Mouse (Mus musculus) limb, embryonic 14.5 days (tissue): ENCODE data around the gene Ptpn13. TPM values are rescaled to one million over a fixed set of nuclear protein-coding genes. Genes with fewer than 3 reads are reported as not detected.

Experiments used
- ATAC-seq: fragments of 200-750 bp; cut with Nextera tagmentation; 2 replicates; pipeline ENCODE4 v1.8.0; 2017; ENCODE audit warnings: low read depth, moderate number of reproducible peaks, moderate TSS enrichment; ENCODE audit not compliant: low FRiP score
- DNase-seq: peaks from one replicate; pipeline ENCODE4 v3.0.0-alpha.2; 2015; ENCODE audit warnings: low spot score
- H3K27ac ChIP-seq: fragments of 300-500 bp; sonication (generic); replicated peaks from 2 replicates; pipeline ENCODE4 v1.5.1; 2014; ENCODE audit warnings: low read depth, mild to moderate bottlenecking, low read length, moderate library complexity, mixed read lengths
- H3K27me3 ChIP-seq: fragments of 300-500 bp; sonication (generic); 2 replicates; pipeline ENCODE4 v1.6.1; 2014; ENCODE audit warnings: low read length, mixed read lengths; ENCODE audit not compliant: control insufficient read depth, insufficient read depth
- H3K36me3 ChIP-seq: fragments of 300-500 bp; sonication (generic); 2 replicates; pipeline ENCODE4 v1.6.1; 2014; ENCODE audit warnings: mild to moderate bottlenecking, low read length, moderate library complexity, mixed read lengths; ENCODE audit not compliant: control insufficient read depth, insufficient read depth
- H3K4me1 ChIP-seq: fragments of 300-500 bp; sonication (generic); 2 replicates; pipeline ENCODE4 v1.6.1; 2014; ENCODE audit warnings: antibody characterized with exemption, low read length, mixed read lengths; ENCODE audit not compliant: control insufficient read depth, insufficient read depth
- H3K4me2 ChIP-seq: fragments of 300-500 bp; sonication (generic); replicated peaks from 2 replicates; pipeline ENCODE4 v1.6.1; 2014; ENCODE audit warnings: low read depth, mild to moderate bottlenecking, low read length, moderate library complexity; ENCODE audit not compliant: severe bottlenecking
- H3K4me3 ChIP-seq: fragments of 300-500 bp; sonication (generic); replicated peaks from 2 replicates; pipeline ENCODE4 v1.5.1; 2014; ENCODE audit warnings: low read length
- H3K9ac ChIP-seq: fragments of 300-500 bp; sonication (generic); 2 replicates; pipeline ENCODE4 v1.6.1; 2014; ENCODE audit warnings: mild to moderate bottlenecking, low read depth, low read length, moderate library complexity; ENCODE audit not compliant: severe bottlenecking
- H3K9me3 ChIP-seq: fragments of 300-500 bp; sonication (generic); 2 replicates; pipeline ENCODE4 v1.6.1; 2016; ENCODE audit warnings: low read length; ENCODE audit not compliant: control insufficient read depth
- POLR2A ChIP-seq: fragments of 200-500 bp; IDR thresholded peaks from 2 replicates; pipeline ENCODE4 v1.8.0; 2012; ENCODE audit warnings: inconsistent platforms, mild to moderate bottlenecking, moderate library complexity, borderline replicate concordance; ENCODE audit not compliant: insufficient read depth, insufficient read length; ENCODE audit errors: extremely low read depth
- WGBS: fragments of 180-500 bp; shearing (Covaris S2); extraction: QIAGEN DNeasy Blood & Tissue Kit; methylation state at CpG from one replicate; pipeline ENCODE4 v1.1.7; 2014; 5-methylcytosine and 5-hydroxymethylcytosine counted together
- polyA plus RNA-seq, 2 experiments: library from polyadenylated mRNA; depleted of rRNA in 1 of 2; stranded (reverse) in 1 of 2; unstranded in 1 of 2; fragments of >200 nt; fragmentation: Nextera tagmentation in 1 of 2; extraction: Ambion mirVana in 1 of 2; gene quantifications; 2 replicates each; pipeline versions ENCODE4 v1.2.1 to v1.2.3; 2012 to 2014

The Ptpn13 gene
- polyA plus RNA-seq, 2 experiments: 23.7 to 25.8 TPM

DNA sequence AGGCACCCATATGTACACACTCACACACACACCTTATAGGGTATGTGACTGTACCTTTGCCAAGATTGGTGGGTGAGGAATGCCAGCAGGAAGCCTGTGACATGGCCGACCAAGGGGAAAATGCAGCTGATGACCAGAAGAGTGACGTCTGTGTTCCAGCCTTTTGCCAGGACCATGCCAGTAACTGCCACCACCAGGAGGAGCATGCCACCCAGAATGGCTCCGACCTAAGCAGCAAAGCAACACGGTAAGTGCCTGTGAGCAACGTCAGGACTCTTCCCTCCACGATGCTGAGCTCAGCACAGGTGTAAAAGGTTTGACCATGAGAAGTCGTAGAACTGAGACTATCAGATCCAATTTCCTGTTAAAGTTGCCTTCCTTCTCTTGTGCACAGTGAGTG is 187.3 kb downstream of the Ptpn13 start:
- 82% methylated on average over 7 of the region's 7 CpGs for WGBS

GRCm38 (mm10) chr5:103614356-103614755 is 189.4 kb downstream of the Ptpn13 start:
- no peak for DNase-seq
- no peak overlapping the region for H3K9ac ChIP-seq
- no peaks in the 10 kb centered on the region for H3K9me3 ChIP-seq
- ATAC-seq: no peak
- no peak overlapping the region for H3K4me2 ChIP-seq
- no peak overlapping the region for H3K27ac ChIP-seq
- WGBS: 84% methylated on average over 7 of the region's 7 CpGs
- H3K4me1 ChIP-seq: no peaks in the 10 kb centered on the region
- no peak overlapping the region for H3K4me3 ChIP-seq
- TF ChIP-seq POLR2A: no peak
- no peaks in the 10 kb centered on the region for H3K36me3 ChIP-seq
- H3K27me3 ChIP-seq: no peaks in the 10 kb centered on the region

More for the DNA sequence above, 187.3 kb downstream of the Ptpn13 start:
- no peak overlapping the region for H3K27ac ChIP-seq
- H3K36me3 ChIP-seq: no peaks in the 10 kb centered on the region
- no peak for TF ChIP-seq POLR2A
- ATAC-seq: no peak
- H3K4me1 ChIP-seq: no peaks in the 10 kb centered on the region
- DNase-seq: no peak
- H3K27me3 ChIP-seq: no peaks in the 10 kb centered on the region
- H3K9ac ChIP-seq: no peak overlapping the region
- H3K9me3 ChIP-seq: no peaks in the 10 kb centered on the region
- no peak overlapping the region for H3K4me2 ChIP-seq
- no peak overlapping the region for H3K4me3 ChIP-seq

DNA sequence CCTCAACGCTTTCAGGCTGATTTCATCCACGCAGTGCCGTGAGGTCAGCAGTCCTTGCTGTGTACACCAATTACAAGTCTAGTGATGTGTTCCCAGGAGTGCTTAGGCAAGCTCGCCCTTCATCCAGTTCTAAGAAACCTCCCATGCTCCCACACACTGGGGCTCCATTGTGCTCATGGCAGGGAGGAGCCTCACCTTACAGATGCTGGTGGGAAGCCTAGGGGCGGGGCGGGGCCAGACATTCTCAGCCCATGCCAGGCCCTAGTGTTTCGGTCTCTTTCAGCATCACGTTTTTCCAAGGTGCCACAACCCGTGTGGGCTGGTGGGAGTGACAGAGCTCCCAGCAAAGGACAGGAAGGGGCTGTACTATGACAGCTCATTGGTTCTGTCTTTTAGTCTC is 192.2 kb downstream of the Ptpn13 start:
- no peaks in the 10 kb centered on the region for H3K9me3 ChIP-seq
- no peak for DNase-seq
- no peak overlapping the region for H3K9ac ChIP-seq
- 69% methylated on average over 9 of the region's 9 CpGs for WGBS
- no peak overlapping the region for H3K4me2 ChIP-seq
- TF ChIP-seq POLR2A: no peak
- no peaks in the 10 kb centered on the region for H3K27me3 ChIP-seq
- no peak overlapping the region for H3K27ac ChIP-seq
- no peaks in the 10 kb centered on the region for H3K36me3 ChIP-seq
- no peak for ATAC-seq
- H3K4me1 ChIP-seq: peaks cover 6% of the 10 kb centered on the region
- no peak overlapping the region for H3K4me3 ChIP-seq

DNA sequence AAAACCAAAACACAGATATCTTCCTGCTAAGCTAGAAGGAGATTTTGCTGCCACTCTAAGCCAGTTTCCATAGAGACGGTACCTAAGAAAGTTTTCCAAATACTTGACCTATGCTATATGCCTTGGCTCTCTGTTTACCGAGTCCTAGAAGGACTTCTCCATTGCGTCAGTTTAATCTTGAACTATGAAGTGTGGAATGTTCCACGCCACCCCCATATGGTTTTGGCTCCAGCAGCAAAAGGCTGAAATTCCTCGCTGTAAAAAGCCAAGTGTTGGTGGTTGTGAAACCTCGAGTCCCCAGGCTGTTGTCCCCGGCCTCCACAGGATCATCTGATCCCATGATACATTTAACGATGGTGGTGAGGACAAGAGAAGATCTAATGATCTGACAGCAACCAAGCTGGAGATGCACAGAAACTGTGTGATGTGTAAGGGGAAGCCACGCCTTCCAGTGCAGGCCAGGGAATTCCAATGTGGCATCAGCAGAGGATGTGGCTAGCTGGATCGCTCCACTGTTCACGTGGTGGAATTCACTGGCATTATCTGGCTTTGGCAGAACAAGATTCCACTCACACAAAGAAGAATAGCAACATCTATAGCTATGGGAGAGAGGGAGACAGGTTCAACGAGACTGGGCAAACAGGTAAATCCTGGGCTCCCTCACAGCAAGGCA is 195.4 kb downstream of the Ptpn13 start:
- no peak for TF ChIP-seq POLR2A
- H3K36me3 ChIP-seq: no peaks in the 10 kb centered on the region
- DNase-seq: peak; percentile 56
- WGBS: 52% methylated on average over 12 of the region's 12 CpGs
- no peak overlapping the region for H3K9ac ChIP-seq
- H3K4me3 ChIP-seq: no peak overlapping the region
- no peaks in the 10 kb centered on the region for H3K27me3 ChIP-seq
- H3K9me3 ChIP-seq: no peaks in the 10 kb centered on the region
- peaks cover 6% of the 10 kb centered on the region for H3K4me1 ChIP-seq
- H3K27ac ChIP-seq: 0 out of 2 replicates have a peak overlapping the region, but pooled peaks have one; percentile 55
- H3K4me2 ChIP-seq: no peak overlapping the region
- no peak for ATAC-seq

GRCm38 (mm10) chr5:103622321-103622720 is 197.3 kb downstream of the Ptpn13 start:
- Histone ChIP-seq H3K9me3 (no peaks in the 10 kb centered on the region), H3K27ac (no peak overlapping the region), H3K4me1 (peaks cover 6% of the 10 kb centered on the region), H3K27me3 (no peaks in the 10 kb centered on the region), H3K4me2 (no peak overlapping the region), H3K36me3 (no peaks in the 10 kb centered on the region), H3K4me3 (no peak overlapping the region), H3K9ac (no peak overlapping the region)
- ATAC-seq: no peak
- WGBS: 91% methylated on average over 5 of the region's 5 CpGs
- no peak for TF ChIP-seq POLR2A
- no peak for DNase-seq
